Mouse (Mus musculus) brain, embryonic 18.5 days (tissue): Measurements from ENCODE around the gene Adora1.

Experiments
- DNase-seq: peaks from one replicate; pipeline ENCODE4 v3.0.0-alpha.2; 2012; ENCODE audit warnings: low read depth, low spot score

The Adora1 gene

GRCm38 (mm10) chr1:134154655-134155054 lies 80.6 kb downstream of the Adora1 start:
- no peak for DNase-seq

GRCm38 (mm10) chr1:134154121-134154520 lies 81.1 kb downstream of the Adora1 start:
- no peak for DNase-seq

GRCm38 (mm10) chr1:134152626-134153590 lies 82.3 kb downstream of the Adora1 start:
- DNase-seq: no peak

DNA sequence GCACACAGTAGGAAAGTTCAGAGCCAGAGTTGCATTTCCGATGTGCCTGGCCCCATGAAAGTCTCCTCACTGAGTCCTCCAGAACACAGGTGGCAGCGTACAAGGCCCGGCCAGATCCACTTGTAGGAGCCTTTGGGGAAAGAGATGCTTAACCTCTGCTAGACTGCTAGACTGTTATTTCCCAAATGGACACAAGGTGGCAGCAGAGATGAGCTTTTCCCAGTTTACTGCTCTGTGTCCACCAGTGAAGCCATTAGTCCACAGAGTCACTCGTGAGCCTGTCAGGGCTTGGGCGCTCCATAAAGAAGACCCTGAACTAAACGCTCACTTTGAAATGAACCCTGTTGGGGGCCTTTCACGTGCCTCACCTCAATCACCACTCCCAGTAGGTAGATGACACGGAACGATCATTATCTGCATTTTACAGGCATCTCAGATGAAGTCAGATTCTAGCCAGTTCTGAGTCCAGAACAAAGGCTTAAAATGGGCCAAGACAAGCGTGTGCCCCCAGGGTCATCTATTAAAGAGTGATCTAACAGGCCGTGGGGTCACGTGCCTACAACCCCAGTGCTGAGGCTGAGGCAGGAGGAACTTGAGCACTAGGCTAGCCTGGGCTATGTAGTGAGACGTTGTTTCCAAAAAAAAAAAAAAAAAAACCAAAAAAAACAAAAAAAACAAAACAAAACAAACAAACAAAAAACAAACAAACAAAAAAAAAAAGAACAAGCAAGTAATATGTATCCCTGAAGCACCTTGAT lies 83.4 kb downstream of the Adora1 start:
- DNase-seq: peak; percentile 69

- DNase-seq: no peak
Measured at GRCm38 (mm10) chr1:134150745-134151144, 84.5 kb downstream of the Adora1 start.

GRCm38 (mm10) chr1:134150076-134150475 lies 85.2 kb downstream of the Adora1 start:
- DNase-seq: no peak
